Mouse (Mus musculus) MEL (cell line): ENCODE measurements around the gene Coro2b. TPM values are rescaled to one million over a fixed set of nuclear protein-coding genes. Genes with fewer than 3 reads are reported as not detected.

ENCODE experiments used
- DNase-seq: peaks from one replicate; pipeline ENCODE4 v3.0.0; 2011; ENCODE audit warnings: low read depth, low spot score
- H3K27ac ChIP-seq: 2 replicates; pipeline ENCODE4 v1.5.1; 2012; ENCODE audit warnings: low read depth, mild to moderate bottlenecking, control low read depth, low read length, moderate library complexity; ENCODE audit not compliant: control insufficient read depth
- H3K27me3 ChIP-seq, 2 experiments: fragments of 150-350 bp in 1 of 2; sonication (generic) in 1 of 2; 2 replicates each; pipeline ENCODE4 v1.6.1; 2012; ENCODE audit warnings: low read length in 2 of 2, mild to moderate bottlenecking in 2 of 2, improper control_type of control experiment in 1 of 2, moderate library complexity in 1 of 2; ENCODE audit not compliant: insufficient read depth in 2 of 2, control insufficient read depth in 1 of 2
- H3K36me3 ChIP-seq, 2 experiments: 2 replicates each; pipeline ENCODE4 v1.6.1; 2012 to 2014; ENCODE audit warnings: low read length in 2 of 2, improper control_type of control experiment in 1 of 2, inconsistent platforms in 1 of 2, mild to moderate bottlenecking in 1 of 2; ENCODE audit not compliant: insufficient read depth in 2 of 2, control insufficient read depth in 1 of 2
- H3K4me1 ChIP-seq, 2 experiments: fragments of 150-350 bp in 1 of 2; sonication (generic) in 1 of 2; 2 replicates each; pipeline ENCODE4 v1.6.1; 2012; ENCODE audit warnings: low read length in 2 of 2, improper control_type of control experiment in 1 of 2, mild to moderate bottlenecking in 1 of 2; ENCODE audit not compliant: insufficient read depth in 2 of 2, control insufficient read depth in 1 of 2
- H3K4me3 ChIP-seq, 2 experiments: fragments of 150-350 bp in 1 of 2; sonication (generic) in 1 of 2; 2 replicates each; pipeline ENCODE4 v1.5.1; 2012; ENCODE audit warnings: low read depth in 2 of 2, low read length in 2 of 2, mild to moderate bottlenecking in 2 of 2, moderate library complexity in 2 of 2, control low read depth in 1 of 2, improper control_type of control experiment in 1 of 2; ENCODE audit not compliant: control insufficient read depth in 1 of 2, insufficient read depth in 1 of 2
- H3K79me2 ChIP-seq: 2 replicates; pipeline ENCODE4 v1.6.1; 2012; ENCODE audit warnings: mild to moderate bottlenecking, low read length, moderate library complexity; ENCODE audit not compliant: control insufficient read depth, poor library complexity, insufficient read depth
- H3K9ac ChIP-seq: 2 replicates; pipeline ENCODE4 v1.6.1; 2012; ENCODE audit warnings: low read depth, mild to moderate bottlenecking, control low read depth, low read length, moderate library complexity; ENCODE audit not compliant: control insufficient read depth, poor library complexity, severe bottlenecking
- H3K9me3 ChIP-seq: fragments of 150-350 bp; sonication (generic); replicated peaks from 2 replicates; pipeline ENCODE4 v1.6.1; 2012; ENCODE audit warnings: mild to moderate bottlenecking, low read length, improper control_type of control experiment, moderate library complexity; ENCODE audit not compliant: insufficient read depth
- BHLHE40 ChIP-seq: IDR thresholded peaks from 2 replicates; pipeline ENCODE4 v1.6.1; 2012; ENCODE audit warnings: low read depth, mild to moderate bottlenecking, inconsistent platforms, low read length, improper control_type of control experiment, borderline replicate concordance
- CTCF ChIP-seq, 3 experiments: IDR thresholded peaks in 2 of 3; conservative IDR thresholded peaks in 1 of 3; 2 replicates each; pipeline ENCODE4 v1.5.1; 2011 to 2012; ENCODE audit warnings: low read length in 3 of 3, low read depth in 2 of 3, mild to moderate bottlenecking in 2 of 3, improper control_type of control experiment in 1 of 3, inconsistent platforms in 1 of 3, mixed read lengths in 1 of 3, moderate library complexity in 1 of 3; ENCODE audit not compliant: control insufficient read depth in 1 of 3, insufficient read depth in 1 of 3, poor library complexity in 1 of 3, severe bottlenecking in 1 of 3
- E2F4 ChIP-seq: IDR thresholded peaks from 2 replicates; pipeline ENCODE4 v1.6.1; 2011; ENCODE audit warnings: low read depth, low read length, improper control_type of control experiment, borderline replicate concordance
- GABPA ChIP-seq: IDR thresholded peaks from 2 replicates; pipeline ENCODE4 v1.6.1; 2012; ENCODE audit warnings: low read depth, mild to moderate bottlenecking, inconsistent platforms, low read length, improper control_type of control experiment, moderate library complexity
- JUND ChIP-seq: IDR thresholded peaks from 2 replicates; pipeline ENCODE4 v1.6.1; 2011; ENCODE audit warnings: low read depth, mild to moderate bottlenecking, improper control_type of control experiment, low read length
- KAT2A ChIP-seq: conservative IDR thresholded peaks from 2 replicates; pipeline ENCODE4 v1.6.1; 2012; ENCODE audit warnings: low read depth, low read length, improper control_type of control experiment, inconsistent platforms
- MAFK ChIP-seq: IDR thresholded peaks from 2 replicates; pipeline ENCODE4 v1.6.1; 2011; ENCODE audit warnings: low read depth, mild to moderate bottlenecking, low read length, improper control_type of control experiment, borderline replicate concordance
- MAX ChIP-seq: IDR thresholded peaks from 2 replicates; pipeline ENCODE4 v1.6.1; 2011; ENCODE audit warnings: low read length, improper control_type of control experiment
- MAZ ChIP-seq: IDR thresholded peaks from 2 replicates; pipeline ENCODE4 v1.6.1; 2012; ENCODE audit warnings: low read depth, mild to moderate bottlenecking, inconsistent platforms, low read length, improper control_type of control experiment
- MEF2A ChIP-seq: IDR thresholded peaks from 2 replicates; pipeline ENCODE4 v1.6.1; 2014; ENCODE audit warnings: low read depth, mild to moderate bottlenecking, inconsistent platforms, low read length, improper control_type of control experiment; ENCODE audit not compliant: poor library complexity, insufficient replicate concordance, severe bottlenecking; ENCODE audit errors: extremely low read depth
- MYC ChIP-seq: IDR thresholded peaks from 2 replicates; pipeline ENCODE4 v1.6.1; 2011; ENCODE audit warnings: low read depth, mild to moderate bottlenecking, low read length, improper control_type of control experiment, moderate library complexity
- NRF1 ChIP-seq: IDR thresholded peaks from 2 replicates; pipeline ENCODE4 v1.6.1; 2014; ENCODE audit warnings: low read depth, mild to moderate bottlenecking, inconsistent platforms, low read length, improper control_type of control experiment, moderate library complexity; ENCODE audit not compliant: poor library complexity, insufficient read depth, severe bottlenecking
- POLR2A ChIP-seq, 2 experiments: IDR thresholded peaks; 2 replicates each; pipeline ENCODE4 v1.6.1; 2011 to 2012; ENCODE audit warnings: low read length in 2 of 2, mild to moderate bottlenecking in 2 of 2, control low read depth in 1 of 2, improper control_type of control experiment in 1 of 2, low read depth in 1 of 2, moderate library complexity in 1 of 2; ENCODE audit not compliant: control insufficient read depth in 1 of 2, insufficient read depth in 1 of 2, poor library complexity in 1 of 2
- RAD21 ChIP-seq: IDR thresholded peaks from 2 replicates; pipeline ENCODE4 v1.6.1; 2011; ENCODE audit warnings: mild to moderate bottlenecking, low read depth, low read length, improper control_type of control experiment
- SMC3 ChIP-seq: IDR thresholded peaks from 2 replicates; pipeline ENCODE4 v1.6.1; 2011; ENCODE audit warnings: low read depth, low read length, improper control_type of control experiment
- TCF12 ChIP-seq: IDR thresholded peaks from 2 replicates; pipeline ENCODE4 v1.6.1; 2014; ENCODE audit warnings: low read depth, mild to moderate bottlenecking, inconsistent platforms, low read length, improper control_type of control experiment, moderate library complexity
- ZMIZ1 ChIP-seq: IDR thresholded peaks from 2 replicates; pipeline ENCODE4 v1.6.1; 2012; ENCODE audit warnings: low read depth, mild to moderate bottlenecking, inconsistent platforms, low read length, improper control_type of control experiment, moderate library complexity
- polyA plus RNA-seq, 2 experiments: library from polyadenylated mRNA; stranded (reverse) in 1 of 2; unstranded in 1 of 2; fragments of >175 nt in 1 of 2; fragments of >200 nt in 1 of 2; gene quantifications; 2 replicates each; pipeline versions ENCODE4 v1.2.1 to v1.2.4; 2012; ENCODE audit warnings: low replicate concordance in 2 of 2, low read depth in 1 of 2; ENCODE audit not compliant: insufficient read length in 2 of 2, insufficient read depth in 1 of 2, missing spikeins in 1 of 2
- total RNA-seq: library from RNA; depleted of rRNA; stranded (reverse); fragments of 300-350 nt; gene quantifications from 2 replicates; pipeline ENCODE4 v1.2.3, GENCODE M21; 2012

The Coro2b gene
- total and polyA plus RNA-seq, 3 experiments: not detected

DNA sequence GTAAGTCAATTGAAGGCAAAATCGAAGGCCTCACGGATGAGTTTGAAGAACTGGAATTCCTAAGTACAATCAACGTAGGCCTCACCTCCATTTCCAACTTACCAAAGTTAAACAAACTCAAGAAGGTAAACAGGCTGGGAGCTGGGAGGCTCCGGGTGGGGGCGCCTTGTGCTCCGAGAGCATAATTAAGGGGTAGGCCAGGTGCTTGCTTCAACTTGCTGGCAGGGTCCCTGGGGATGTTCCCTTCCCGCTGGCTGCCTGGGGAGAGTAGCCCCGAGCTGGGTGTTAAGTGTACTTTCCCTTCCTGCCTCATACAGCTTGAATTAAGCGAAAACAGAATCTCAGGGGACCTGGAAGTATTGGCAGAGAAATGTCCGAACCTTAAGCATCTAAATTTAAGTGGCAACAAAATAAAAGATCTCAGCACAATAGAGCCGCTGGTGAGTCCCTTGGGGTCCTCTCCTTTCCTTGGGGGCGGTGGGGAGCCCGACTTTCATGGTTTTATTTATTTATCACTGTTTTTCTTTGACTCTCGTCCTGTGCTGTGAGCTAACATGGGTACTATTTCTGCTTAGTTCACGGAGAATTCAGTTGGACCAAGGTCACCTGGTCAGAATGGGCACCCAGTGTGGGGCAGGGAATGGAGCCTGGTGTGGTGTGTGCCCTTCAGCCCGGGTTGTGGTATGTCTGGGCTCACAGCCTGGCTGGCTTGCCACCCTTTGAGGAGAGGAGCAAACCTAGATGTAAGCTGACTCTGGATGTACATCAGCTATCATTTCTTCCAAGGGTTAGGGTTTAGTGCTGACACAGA lies 164.9 kb downstream of the Coro2b start:
- no peak for DNase-seq
- H3K27me3 ChIP-seq: no peaks in the 10 kb centered on the region
- H3K36me3 ChIP-seq: peaks cover 13% of the 10 kb centered on the region in 2 experiments
- H3K4me3 ChIP-seq: no peak overlapping the region
- no peaks in the 10 kb centered on the region for H3K9me3 ChIP-seq
- peaks cover 7 to 20% of the 10 kb centered on the region in 2 experiments for H3K4me1 ChIP-seq
- peaks cover 26% of the 10 kb centered on the region for H3K79me2 ChIP-seq
- no peak for TF ChIP-seq GABPA
- no peak for TF ChIP-seq E2F4
- no peak for TF ChIP-seq ZMIZ1
- TF ChIP-seq BHLHE40: no peak
- TF ChIP-seq TCF12: no peak
- no peak for TF ChIP-seq JUND
- H3K27ac ChIP-seq: no peak overlapping the region
- H3K9ac ChIP-seq: no peak overlapping the region

DNA sequence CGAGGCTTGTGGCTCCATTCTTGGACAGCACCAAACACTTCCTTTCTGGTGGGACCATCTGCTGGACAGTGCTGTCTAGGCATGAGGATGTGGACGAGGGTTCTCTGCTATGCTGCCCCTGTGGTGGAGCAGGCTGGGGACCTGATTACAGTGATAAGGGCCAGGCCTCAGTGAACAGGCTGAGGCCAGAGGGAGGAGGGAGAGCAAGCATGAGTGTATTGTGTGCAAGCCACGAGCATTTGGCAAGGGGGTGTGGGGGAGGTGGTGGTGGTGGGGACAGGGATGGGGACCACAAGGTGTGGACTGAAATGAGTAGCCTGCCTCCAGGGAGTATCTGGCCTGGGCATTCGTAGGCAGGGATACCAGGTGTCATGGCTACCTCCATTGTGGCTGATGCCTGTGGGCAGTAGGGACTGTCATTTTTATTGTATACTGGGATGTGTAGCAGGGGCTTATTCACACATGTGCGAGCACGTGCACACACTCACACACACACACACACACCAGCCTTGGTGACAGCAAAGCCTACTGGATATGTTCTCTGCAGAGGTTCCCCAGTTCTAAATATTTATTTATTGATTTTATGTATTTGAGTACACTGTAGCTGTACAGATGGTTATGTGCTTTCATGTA lies 166.1 kb downstream of the Coro2b start:
- no peak for TF ChIP-seq MEF2A
- no peak for TF ChIP-seq POLR2A (IDR thresholded peaks at IDR 0.05; ENCODE audit: control insufficient read depth in 1 of 2, insufficient read depth in 1 of 2, low read depth in 1 of 2, low read length in 2 of 2, poor library complexity in 1 of 2)
- no peak for TF ChIP-seq CTCF (IDR thresholded peaks at IDR 0.05 in 2 of 3, conservative IDR thresholded peaks at IDR 0.05 in 1 of 3; ENCODE audit: control insufficient read depth in 1 of 3, insufficient read depth in 1 of 3, low read depth in 2 of 3, low read length in 3 of 3, poor library complexity in 1 of 3, severe bottlenecking in 1 of 3)
- no peak for TF ChIP-seq MAFK
- no peak for TF ChIP-seq MAX
- no peak for TF ChIP-seq KAT2A
- TF ChIP-seq NRF1: no peak
- TF ChIP-seq ZMIZ1: no peak
- TF ChIP-seq MAZ: no peak
- no peak for TF ChIP-seq MYC
- TF ChIP-seq RAD21: no peak
- no peak for TF ChIP-seq SMC3
- Histone ChIP-seq H3K9ac (no peak overlapping the region), H3K36me3 (peaks cover 6 to 25% of the 10 kb centered on the region in 2 experiments), H3K4me1 (peaks cover 18 to 32% of the 10 kb centered on the region in 2 experiments), H3K27me3 (no peaks in the 10 kb centered on the region), H3K9me3 (no peaks in the 10 kb centered on the region), H3K4me3 (no peak overlapping the region), H3K79me2 (peaks cover 36% of the 10 kb centered on the region), H3K27ac (no peak overlapping the region)
- DNase-seq: no peak
